Mouse (Mus musculus) stomach, postnatal 0 days (tissue): ENCODE measurements around the gene Tdrd7. TPM values are rescaled to one million over a fixed set of nuclear protein-coding genes. Genes with fewer than 3 reads are reported as not detected.

Source experiments
- ATAC-seq: fragments of 200-750 bp; cut with Nextera tagmentation; 2 replicates; pipeline ENCODE4 v1.8.0; 2017; ENCODE audit not compliant: low FRiP score, low TSS enrichment
- DNase-seq: peaks from one replicate; pipeline ENCODE4 v3.0.0-alpha.2; 2016; ENCODE audit warnings: low spot score
- H3K27ac ChIP-seq: fragments of 300-500 bp; sonication (generic); replicated peaks from 2 replicates; pipeline ENCODE4 v1.5.1; 2014; ENCODE audit warnings: mild to moderate bottlenecking, control low read depth
- H3K27me3 ChIP-seq: fragments of 300-500 bp; sonication (generic); 2 replicates; pipeline ENCODE4 v1.6.1; 2014; ENCODE audit warnings: low read length; ENCODE audit not compliant: control insufficient read depth, insufficient read depth
- H3K36me3 ChIP-seq: fragments of 300-500 bp; sonication (generic); 2 replicates; pipeline ENCODE4 v1.6.1; 2014; ENCODE audit warnings: low read length, mixed read lengths; ENCODE audit not compliant: control insufficient read depth, insufficient read depth
- H3K4me1 ChIP-seq: fragments of 300-500 bp; sonication (generic); replicated peaks from 2 replicates; pipeline ENCODE4 v1.6.1; 2014; ENCODE audit warnings: antibody characterized with exemption; ENCODE audit not compliant: control insufficient read depth, insufficient read depth
- H3K4me2 ChIP-seq: fragments of 300-500 bp; sonication (generic); replicated peaks from 2 replicates; pipeline ENCODE4 v1.6.1; 2014; ENCODE audit warnings: low read depth, mild to moderate bottlenecking, control low read depth, moderate library complexity
- H3K4me3 ChIP-seq: fragments of 300-500 bp; sonication (generic); 2 replicates; pipeline ENCODE4 v1.5.1; 2014; ENCODE audit warnings: low read depth, low read length, control low read depth
- H3K9ac ChIP-seq: fragments of 300-500 bp; sonication (generic); 2 replicates; pipeline ENCODE4 v1.6.1; 2014; ENCODE audit warnings: mild to moderate bottlenecking, low read length, control low read depth, mixed read lengths
- H3K9me3 ChIP-seq: fragments of 300-500 bp; sonication (generic); 2 replicates; pipeline ENCODE4 v1.6.1; 2016; ENCODE audit warnings: low read length; ENCODE audit not compliant: control insufficient read depth
- CTCF ChIP-seq: IDR thresholded peaks from 2 replicates; pipeline ENCODE4 v1.5.1; 2016; ENCODE audit warnings: antibody characterized with exemption, low read depth, mild to moderate bottlenecking, moderate library complexity
- EP300 ChIP-seq: optimal IDR thresholded peaks from 2 replicates; pipeline ENCODE3; 2016; ENCODE audit warnings: antibody characterized with exemption
- WGBS: fragments of 180-500 bp; shearing (Covaris S2); extraction: QIAGEN DNeasy Blood & Tissue Kit; methylation state at CpG from one replicate; pipeline ENCODE4 v1.1.7; 2014; 5-methylcytosine and 5-hydroxymethylcytosine counted together
- polyA plus RNA-seq: library from polyadenylated mRNA; unstranded; fragments of >200 nt; fragmentation: Nextera tagmentation; extraction: Ambion mirVana; gene quantifications from 2 replicates; pipeline ENCODE4 v1.2.1, GENCODE M21; 2015

The Tdrd7 gene
- polyA plus RNA-seq, 1 experiment from 2014 or later = 25.1 TPM

DNA sequence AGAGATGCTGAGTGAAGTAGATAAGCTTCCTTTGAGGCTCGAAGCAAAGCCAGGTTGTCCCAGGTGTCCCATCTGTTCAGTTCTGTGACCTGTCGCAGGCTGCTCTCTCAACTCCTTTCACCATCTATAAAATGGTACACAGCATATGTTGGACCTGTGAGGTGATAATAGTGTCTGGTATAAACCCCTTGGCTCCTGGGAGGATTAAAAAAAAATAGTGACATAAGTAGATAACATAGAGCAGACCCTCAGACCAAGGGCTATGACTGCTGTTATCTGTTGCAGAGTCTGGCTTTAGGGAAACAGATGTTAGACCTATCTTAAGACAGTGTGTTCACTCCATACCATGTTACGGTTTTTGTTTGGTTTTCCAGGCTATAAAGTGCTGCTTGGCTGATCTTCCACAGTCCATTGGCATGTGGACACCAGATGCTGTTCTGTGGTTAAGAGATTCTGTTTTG, 57.9 kb downstream of the Tdrd7 start:
- Histone ChIP-seq H3K27ac (no peak overlapping the region), H3K36me3 (0 out of 2 replicates have a peak, but pooled peaks cover 2% of the 10 kb centered on the region), H3K9ac (no peak overlapping the region), H3K4me1 (no peaks in the 10 kb centered on the region), H3K27me3 (no peaks in the 10 kb centered on the region), H3K9me3 (no peaks in the 10 kb centered on the region), H3K4me3 (no peak overlapping the region), H3K4me2 (no peak overlapping the region)
- no peak for DNase-seq
- WGBS = 76% methylated on average over 3 of the region's 3 CpGs
- ATAC-seq = no peak
- no peak for TF ChIP-seq CTCF
- no peak for TF ChIP-seq EP300

GRCm38 (mm10) chr4:46025893-46026292, 60.8 kb downstream of the Tdrd7 start:
- ATAC-seq = no peak
- 55% methylated on average over 7 of the region's 7 CpGs for WGBS
- H3K4me3 ChIP-seq = no peak overlapping the region
- 0 out of 2 replicates have a peak, but pooled peaks cover 2% of the 10 kb centered on the region for H3K36me3 ChIP-seq
- TF ChIP-seq EP300 (no peak), CTCF (peak; percentile 75)
- no peak overlapping the region for H3K9ac ChIP-seq
- no peaks in the 10 kb centered on the region for H3K4me1 ChIP-seq
- DNase-seq = peak; percentile 35
- H3K9me3 ChIP-seq = no peaks in the 10 kb centered on the region
- no peak overlapping the region for H3K4me2 ChIP-seq
- H3K27me3 ChIP-seq = no peaks in the 10 kb centered on the region
- no peak overlapping the region for H3K27ac ChIP-seq

DNA sequence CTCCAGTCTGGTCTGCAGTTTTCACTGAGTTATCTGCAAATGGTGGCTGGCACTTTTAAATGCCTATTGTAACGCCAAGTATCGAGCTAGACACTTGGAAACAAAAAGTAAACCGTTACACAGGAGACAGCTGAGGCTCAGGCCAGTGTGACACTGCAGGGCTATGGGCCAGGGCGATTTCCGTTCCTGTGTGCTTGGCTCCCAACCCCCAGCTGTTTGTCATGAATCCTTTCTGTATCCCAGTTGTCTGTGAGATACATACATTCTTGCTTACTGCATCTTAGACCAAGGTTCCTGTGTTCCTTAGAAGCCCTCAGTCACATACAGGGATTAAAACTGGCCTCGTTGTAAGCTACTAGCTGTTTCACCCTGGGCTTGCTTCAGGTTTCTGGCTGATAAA, 63.1 kb downstream of the Tdrd7 start:
- Histone ChIP-seq H3K4me1 (no peaks in the 10 kb centered on the region), H3K4me2 (no peak overlapping the region), H3K9ac (no peak overlapping the region), H3K27me3 (no peaks in the 10 kb centered on the region), H3K4me3 (no peak overlapping the region), H3K36me3 (0 out of 2 replicates have a peak, but pooled peaks cover 2% of the 10 kb centered on the region), H3K27ac (no peak overlapping the region), H3K9me3 (no peaks in the 10 kb centered on the region)
- ATAC-seq = no peak
- DNase-seq = no peak
- WGBS = 65% methylated on average over 6 of the region's 6 CpGs
- no peak for TF ChIP-seq EP300
- TF ChIP-seq CTCF = no peak

DNA sequence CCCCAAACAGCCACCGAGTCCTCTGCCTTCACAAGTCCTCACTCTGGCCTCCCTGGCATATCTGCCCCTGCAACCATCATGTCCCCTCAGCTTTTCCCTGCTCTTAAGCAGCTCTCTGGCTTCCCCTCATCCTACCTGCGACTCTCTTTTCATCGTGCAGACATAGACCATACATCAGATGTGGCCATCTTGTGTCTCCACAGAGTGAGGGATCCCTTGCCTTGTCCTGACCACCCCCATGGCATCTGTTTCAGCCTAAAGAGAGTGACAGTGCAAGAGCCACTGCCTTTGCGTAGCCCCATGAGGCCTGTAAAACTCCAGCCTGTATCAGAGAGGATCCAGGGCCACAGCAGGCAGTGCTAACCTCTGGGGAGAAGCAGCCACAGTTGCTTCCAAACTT, 63.6 kb downstream of the Tdrd7 start:
- ATAC-seq = no peak
- no peak overlapping the region for H3K4me3 ChIP-seq
- H3K9me3 ChIP-seq = no peaks in the 10 kb centered on the region
- H3K4me2 ChIP-seq = no peak overlapping the region
- H3K27me3 ChIP-seq = no peaks in the 10 kb centered on the region
- DNase-seq = no peak
- no peaks in the 10 kb centered on the region for H3K4me1 ChIP-seq
- TF ChIP-seq CTCF (no peak), EP300 (no peak)
- H3K27ac ChIP-seq = no peak overlapping the region
- H3K36me3 ChIP-seq = 0 out of 2 replicates have a peak, but pooled peaks cover 2% of the 10 kb centered on the region
- WGBS = 78% methylated on average over 4 of the region's 4 CpGs
- no peak overlapping the region for H3K9ac ChIP-seq

GRCm38 (mm10) chr4:46029552-46029951, 64.4 kb downstream of the Tdrd7 start:
- no peaks in the 10 kb centered on the region for H3K4me1 ChIP-seq
- WGBS = 46% methylated on average over 9 of the region's 9 CpGs
- no peak overlapping the region for H3K9ac ChIP-seq
- H3K27me3 ChIP-seq = no peaks in the 10 kb centered on the region
- H3K4me2 ChIP-seq = no peak overlapping the region
- DNase-seq (peak; percentile 56), ATAC-seq (peak; percentile 64)
- H3K9me3 ChIP-seq = no peaks in the 10 kb centered on the region
- H3K4me3 ChIP-seq = no peak overlapping the region
- no peak overlapping the region for H3K27ac ChIP-seq
- TF ChIP-seq EP300 (no peak), CTCF (peak; percentile 71)
- 0 out of 2 replicates have a peak, but pooled peaks cover 2% of the 10 kb centered on the region for H3K36me3 ChIP-seq

DNA sequence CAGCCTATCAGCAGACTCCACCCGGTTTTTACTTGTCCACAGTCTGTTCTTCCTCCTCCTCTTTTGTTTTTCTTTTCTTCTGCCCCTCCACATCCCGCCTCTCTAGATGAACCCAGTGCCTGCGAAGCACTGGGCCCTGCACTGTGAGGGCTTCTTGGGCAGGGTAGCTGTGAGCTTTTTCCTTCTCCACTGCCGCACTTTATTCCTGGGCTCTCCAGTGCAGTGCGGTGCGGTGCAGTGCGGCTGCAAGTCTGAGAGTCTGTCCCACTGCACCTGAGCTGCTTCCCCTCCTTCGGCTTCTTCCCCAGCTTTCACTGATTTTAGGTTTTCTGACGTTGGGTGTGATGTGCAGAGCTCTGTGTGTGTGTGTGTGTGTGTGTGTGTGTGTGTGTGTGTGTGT, 67.3 kb downstream of the Tdrd7 start:
- Histone ChIP-seq H3K9me3 (no peaks in the 10 kb centered on the region), H3K4me2 (no peak overlapping the region), H3K27me3 (no peaks in the 10 kb centered on the region), H3K4me3 (no peak overlapping the region), H3K9ac (no peak overlapping the region), H3K4me1 (no peaks in the 10 kb centered on the region), H3K36me3 (no peaks in the 10 kb centered on the region), H3K27ac (no peak overlapping the region)
- DNase-seq = no peak
- TF ChIP-seq EP300 = no peak
- 0 out of 2 replicates have a peak, but pooled peaks have one; percentile 8 for ATAC-seq
- 64% methylated on average over 9 of the region's 9 CpGs for WGBS
